Comparison of ENCODE assay signal across 8 mouse cellular contexts in the genomic region with DNA sequence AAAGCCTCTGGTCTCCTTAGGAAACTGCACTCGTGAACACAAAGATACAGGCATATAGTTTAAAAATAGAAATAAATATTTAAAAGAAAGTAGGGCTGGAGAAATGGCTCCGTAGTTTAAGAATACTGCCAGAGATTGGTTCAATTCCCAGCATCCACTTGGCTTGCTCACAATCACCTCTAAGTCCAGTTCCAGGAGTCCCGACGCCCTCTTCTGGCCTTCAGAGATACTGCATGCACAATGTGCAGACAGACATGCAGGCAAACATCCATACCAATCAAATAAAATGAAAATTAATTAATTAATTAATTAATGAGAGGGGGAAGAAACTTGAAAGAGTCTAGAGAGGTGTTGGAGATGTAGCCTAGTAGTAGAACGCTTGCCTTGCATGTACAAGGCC.
DNase-seq lines count a peak whose midpoint lies in the region; ATAC-seq and TF ChIP-seq lines count a peak whose summit lies in the region.

No protein-coding gene starts in this region.

- peak; percentile 63 for DNase-seq in hindbrain, postnatal 0 days (ENCODE audit: low spot score)
- DNase-seq in thymus, postnatal 0 days (ENCODE audit: low spot score), result peak; percentile 7
- no peak for DNase-seq in thymus, adult 18-20 months
- DNase-seq in stomach, postnatal 0 days (ENCODE audit: low spot score), result peak; percentile 54
- DNase-seq in heart, postnatal 36 days, result no peak
- no peak for DNase-seq in heart, embryonic 10.5 days (ENCODE audit: low spot score)

- H3K27me3 ChIP-seq in hindbrain, postnatal 0 days (ENCODE audit: insufficient read depth, low read length), result no peaks in the 10 kb centered on the region
- no peaks in the 10 kb centered on the region; the same call in 1 of the 2 replicates for H3K27me3 ChIP-seq in hindbrain, embryonic 16.5 days (replicated peaks; ENCODE audit: control insufficient read depth, insufficient read depth, low read length)
- no peaks in the 10 kb centered on the region for H3K27me3 ChIP-seq in embryonic facial prominence, embryonic 15.5 days
- no peaks in the 10 kb centered on the region for H3K27me3 ChIP-seq in stomach, postnatal 0 days (ENCODE audit: control insufficient read depth, insufficient read depth, low read length)
- peaks cover 22% of the 10 kb centered on the region for H3K27me3 ChIP-seq in heart, embryonic 10.5 days (ENCODE audit: insufficient read depth, poor library complexity, severe bottlenecking)

- no peaks in the 10 kb centered on the region for H3K9me3 ChIP-seq in hindbrain, postnatal 0 days (ENCODE audit: low read length)
- H3K9me3 ChIP-seq in hindbrain, embryonic 16.5 days (ENCODE audit: control insufficient read depth, low read length), result no peaks in the 10 kb centered on the region
- H3K9me3 ChIP-seq in embryonic facial prominence, embryonic 15.5 days (replicated peaks), result no peaks in the 10 kb centered on the region
- H3K9me3 ChIP-seq in stomach, postnatal 0 days (ENCODE audit: control insufficient read depth, low read length), result no peaks in the 10 kb centered on the region
- no peaks in the 10 kb centered on the region for H3K9me3 ChIP-seq in heart, embryonic 10.5 days

- H3K9ac ChIP-seq in hindbrain, postnatal 0 days (replicated peaks; ENCODE audit: low read length), result no peak overlapping the region
- H3K9ac ChIP-seq in hindbrain, embryonic 16.5 days (ENCODE audit: low read depth, low read length), result no peak overlapping the region
- H3K9ac ChIP-seq in embryonic facial prominence, embryonic 15.5 days, result no peak overlapping the region
- no peak overlapping the region for H3K9ac ChIP-seq in stomach, postnatal 0 days (ENCODE audit: low read length)

- WGBS in hindbrain, postnatal 0 days, result 39% methylated on average over 5 of the region's 5 CpGs
- 38% methylated on average over 5 of the region's 5 CpGs for WGBS in hindbrain, embryonic 16.5 days
- WGBS in embryonic facial prominence, embryonic 15.5 days, result 38% methylated on average over 5 of the region's 5 CpGs
- 40% methylated on average over 5 of the region's 5 CpGs for WGBS in stomach, postnatal 0 days
- 38% methylated on average over 5 of the region's 5 CpGs for WGBS in heart, embryonic 10.5 days

- no peak overlapping the region for H3K27ac ChIP-seq in hindbrain, postnatal 0 days
- H3K27ac ChIP-seq in hindbrain, embryonic 16.5 days (ENCODE audit: low read depth, low read length), result no peak overlapping the region
- peak overlapping the region; percentile 93; the same call in 1 of the 2 replicates for H3K27ac ChIP-seq in embryonic facial prominence, embryonic 15.5 days (replicated peaks)
- H3K27ac ChIP-seq in stomach, postnatal 0 days (replicated peaks), result no peak overlapping the region
- H3K27ac ChIP-seq in heart, embryonic 10.5 days, result no peak overlapping the region

- H3K36me3 ChIP-seq in hindbrain, postnatal 0 days (ENCODE audit: insufficient read depth, low read length), result no peaks in the 10 kb centered on the region
- H3K36me3 ChIP-seq in hindbrain, embryonic 16.5 days (ENCODE audit: control insufficient read depth, insufficient read depth, low read length), result no peaks in the 10 kb centered on the region
- H3K36me3 ChIP-seq in embryonic facial prominence, embryonic 15.5 days, result no peaks in the 10 kb centered on the region
- no peaks in the 10 kb centered on the region for H3K36me3 ChIP-seq in stomach, postnatal 0 days (ENCODE audit: control insufficient read depth, insufficient read depth, low read length)
- H3K36me3 ChIP-seq in heart, embryonic 10.5 days, result no peaks in the 10 kb centered on the region

- no peak for ATAC-seq in hindbrain, postnatal 0 days
- no peak for ATAC-seq in hindbrain, embryonic 16.5 days
- ATAC-seq in embryonic facial prominence, embryonic 15.5 days (ENCODE audit: insufficient number of reproducible peaks, low FRiP score, low TSS enrichment, low read depth), result no peak
- no peak for ATAC-seq in stomach, postnatal 0 days (ENCODE audit: low FRiP score, low TSS enrichment)

- peak; percentile 76 for TF ChIP-seq CTCF in hindbrain, postnatal 0 days (IDR thresholded peaks at IDR 0.05; ENCODE audit: low read depth)
- peak; percentile 79 for TF ChIP-seq CTCF in stomach, postnatal 0 days (IDR thresholded peaks at IDR 0.05; ENCODE audit: low read depth)

- H3K4me3 ChIP-seq in hindbrain, postnatal 0 days (ENCODE audit: low read length), result no peak overlapping the region
- H3K4me3 ChIP-seq in hindbrain, embryonic 16.5 days (ENCODE audit: low read length), result no peak overlapping the region
- peak overlapping the region; percentile 82; the same call in 1 of the 2 replicates for H3K4me3 ChIP-seq in embryonic facial prominence, embryonic 15.5 days (replicated peaks)
- H3K4me3 ChIP-seq in stomach, postnatal 0 days (ENCODE audit: low read depth, low read length), result no peak overlapping the region
- no peak overlapping the region for H3K4me3 ChIP-seq in heart, embryonic 10.5 days

- no peak overlapping the region for H3K4me2 ChIP-seq in hindbrain, postnatal 0 days (ENCODE audit: low read depth, low read length)
- no peak overlapping the region for H3K4me2 ChIP-seq in hindbrain, embryonic 16.5 days (ENCODE audit: low read length)
- H3K4me2 ChIP-seq in embryonic facial prominence, embryonic 15.5 days (replicated peaks), result peak overlapping the region; percentile 83
- no peak overlapping the region for H3K4me2 ChIP-seq in stomach, postnatal 0 days (replicated peaks; ENCODE audit: low read depth)

- TF ChIP-seq EP300 in stomach, postnatal 0 days (optimal IDR thresholded peaks at IDR 0.05), result no peak

- intact Hi-C loops in heart, postnatal 36 days (cut with DNase I), result no loop called here

- peaks cover 5% of the 10 kb centered on the region for H3K4me1 ChIP-seq in hindbrain, postnatal 0 days (ENCODE audit: insufficient read depth, low read length)
- H3K4me1 ChIP-seq in hindbrain, embryonic 16.5 days (ENCODE audit: control insufficient read depth, insufficient read depth, low read depth, low read length), result peaks cover 22% of the 10 kb centered on the region
- peaks cover 27% of the 10 kb centered on the region for H3K4me1 ChIP-seq in embryonic facial prominence, embryonic 15.5 days
- H3K4me1 ChIP-seq in stomach, postnatal 0 days (replicated peaks; ENCODE audit: control insufficient read depth, insufficient read depth), result peaks cover 3% of the 10 kb centered on the region; the same call in 1 of the 2 replicates
- peaks cover 32% of the 10 kb centered on the region for H3K4me1 ChIP-seq in heart, embryonic 10.5 days

Comparison
In these comparisons a context has a peak if more than half of its experiments do, and no peak if none do; other contexts are left out.
1. DNase-seq: peak in hindbrain, postnatal 0 days (single experiment), thymus, postnatal 0 days (single experiment) and stomach, postnatal 0 days (single experiment); none in thymus, adult 18-20 months (0 of 2), heart, postnatal 36 days (0 of 2) and heart, embryonic 10.5 days (single experiment).